Mouse (Mus musculus) mesoderm, embryonic 11.5 days (tissue): ENCODE measurements around the gene Furin.
A peak's percentile ranks its signal among the peaks of the same experiment; 100 is the strongest.

Experiments used
- DNase-seq: peaks from one replicate; pipeline ENCODE4 v3.0.0-alpha.2; 2012; ENCODE audit warnings: low read depth, low spot score

The Furin gene

DNA sequence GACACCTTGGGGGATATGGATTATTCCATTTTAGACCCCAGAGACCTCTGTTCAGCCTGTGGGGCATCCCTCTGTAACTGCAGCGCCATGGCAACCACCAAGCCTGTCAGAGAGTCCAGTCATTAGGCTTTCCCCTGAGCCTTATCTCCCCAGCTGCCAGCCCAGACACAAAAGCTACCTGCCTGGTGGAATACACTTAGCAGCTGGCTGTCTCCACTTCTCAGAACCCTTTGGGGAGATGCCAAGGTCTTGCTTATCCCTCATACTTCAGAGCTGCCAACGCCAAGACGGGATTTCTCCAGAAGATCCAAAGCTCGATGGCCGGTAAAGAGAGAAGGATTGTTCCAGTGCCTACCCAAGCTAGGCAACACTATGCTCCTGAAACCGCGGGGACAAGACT, 63.4 kb downstream of the Furin start:
- DNase-seq, result no peak

DNA sequence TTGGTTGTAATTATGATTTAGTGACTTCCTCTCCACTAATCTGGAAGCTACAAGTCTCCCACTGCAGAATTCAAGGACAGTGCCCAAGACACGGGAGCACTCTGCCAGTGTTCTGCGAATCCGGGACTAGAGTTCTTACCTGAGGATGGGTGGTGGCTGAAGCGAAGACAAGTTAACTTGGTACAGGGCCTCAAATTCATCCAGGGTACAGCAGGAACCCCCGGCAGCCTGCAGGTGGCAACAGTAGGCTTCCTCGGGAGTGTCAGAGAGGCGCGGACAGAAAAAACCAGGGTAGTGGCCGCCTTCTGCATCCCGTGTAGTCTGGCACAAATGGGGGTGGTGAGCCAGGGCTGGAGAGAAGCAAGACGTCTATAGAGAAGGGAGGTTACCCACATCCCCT, 64.4 kb downstream of the Furin start, which contains the start of gene Unc45a:
TSS of gene Unc45a (minus strand) at position 213 of the 400 bp plus-strand sequence.
- peak; percentile 78 for DNase-seq

DNA sequence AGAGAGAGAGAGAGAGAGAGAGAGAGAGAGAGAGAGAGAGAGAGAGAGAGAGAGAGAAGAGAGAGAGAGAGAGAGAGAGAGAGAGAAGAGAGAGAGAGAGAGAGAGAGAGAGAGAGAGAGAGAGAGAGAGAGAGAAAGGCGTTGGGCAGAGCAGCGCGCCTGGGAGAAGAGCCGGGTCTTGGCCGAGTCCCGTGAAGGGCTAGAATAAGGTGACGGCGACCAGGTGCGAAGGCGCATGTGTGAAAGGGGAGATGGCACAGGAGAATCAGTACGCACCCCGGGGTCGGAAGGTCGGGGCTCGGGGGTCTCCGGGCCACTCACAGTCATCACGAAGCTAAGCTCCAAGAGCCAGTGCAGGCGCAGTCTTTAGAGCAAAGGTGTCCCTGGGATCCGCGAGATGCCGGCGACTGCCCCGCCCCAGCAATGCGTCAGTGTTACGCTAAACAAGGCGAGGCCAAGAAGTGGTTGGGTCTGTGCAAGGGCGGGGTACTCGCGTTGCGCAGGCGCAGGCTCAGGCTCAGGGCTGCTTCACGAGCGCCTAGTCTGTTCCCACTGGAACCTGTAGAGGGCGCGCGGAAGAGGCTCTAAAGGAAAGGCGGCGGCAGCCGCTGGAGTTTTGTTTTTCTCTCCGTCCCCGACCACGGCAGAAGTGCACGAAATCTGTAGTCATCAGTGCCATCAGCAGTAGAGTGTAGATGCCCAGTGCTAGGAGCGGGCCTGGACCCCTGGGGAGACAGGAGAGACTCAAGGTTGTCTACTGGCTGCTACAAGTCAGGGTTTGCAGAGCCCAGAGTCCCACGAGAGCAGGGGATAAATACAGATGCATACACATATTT, 65.2 kb downstream of the Furin start:
- DNase-seq, result peak; percentile 98

DNA sequence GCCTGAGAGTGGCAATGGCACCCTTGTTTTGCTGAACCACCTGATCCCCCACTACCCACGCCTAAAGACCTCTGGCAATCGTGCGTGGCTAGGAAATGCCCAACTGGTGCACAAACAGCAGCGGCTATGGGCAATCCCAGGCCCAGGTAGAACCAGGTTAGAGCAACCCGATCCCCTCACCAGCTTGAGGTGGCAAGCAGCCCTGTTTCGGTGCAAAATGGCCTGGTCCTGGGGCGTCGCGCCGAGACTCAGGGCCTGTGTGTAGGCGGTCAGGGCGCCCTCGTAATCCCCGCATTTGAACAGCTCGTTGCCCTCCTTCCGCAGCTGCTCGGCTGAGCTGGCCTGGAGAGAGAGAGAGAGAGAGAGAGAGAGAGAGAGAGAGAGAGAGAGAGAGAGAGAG, 65.9 kb downstream of the Furin start:
- DNase-seq, result peak; percentile 19
